Mouse (Mus musculus) cerebellum, postnatal 4 days (tissue): ENCODE measurements around the gene Nsun4.
A peak's percentile ranks its signal among the peaks of the same experiment; 100 is the strongest.

Experiments used
- DNase-seq, 2 experiments: peaks; one replicate each; pipeline ENCODE4 v3.0.0; 2022; ENCODE audit warnings: low spot score in 2 of 2, mixed read lengths in 1 of 2

Gene Nsun4

DNA sequence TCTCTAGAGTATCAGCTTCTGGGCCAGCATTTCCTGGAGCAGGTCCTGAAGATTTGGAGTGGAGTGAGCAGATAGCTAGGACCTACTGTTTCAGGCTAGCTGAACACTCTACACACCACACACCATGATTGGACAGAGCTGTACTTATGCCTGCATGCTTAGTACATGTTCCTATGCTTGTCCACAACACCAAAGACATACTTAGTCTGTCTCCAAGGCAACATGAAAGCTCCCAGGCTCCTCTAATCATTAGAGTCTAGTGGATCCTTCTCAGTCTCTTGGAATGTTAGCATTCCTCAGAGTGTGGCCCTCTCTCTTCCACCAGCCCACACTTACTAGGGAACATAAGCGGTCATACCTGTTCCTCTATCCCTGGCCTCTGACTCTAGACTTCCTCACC lies 66.2 kb downstream of the Nsun4 start:
- DNase-seq, result no peak

GRCm38 (mm10) chr4:115984967-115985366 lies 68.7 kb downstream of the Nsun4 start:
- no peak for DNase-seq

DNA sequence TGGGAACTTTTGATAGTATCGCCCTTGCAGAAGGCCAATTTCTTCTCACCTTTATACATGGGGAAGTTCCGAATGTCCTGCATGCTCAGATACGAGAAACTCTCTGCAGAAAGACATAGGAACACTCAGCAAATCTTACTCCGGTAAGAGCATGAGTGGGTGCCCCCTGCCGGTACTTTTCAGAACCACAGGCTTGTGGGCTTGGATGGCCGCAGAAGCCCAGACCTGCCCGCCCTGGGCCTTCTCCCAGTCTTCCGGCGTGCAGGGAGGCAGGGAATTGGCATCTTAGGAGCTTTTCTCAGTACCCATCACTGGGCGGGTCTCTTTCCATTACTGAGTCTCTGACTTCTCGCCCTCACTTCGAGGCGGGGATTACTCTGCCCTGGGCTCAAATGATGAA lies 69.6 kb downstream of the Nsun4 start:
- peak; percentile 88 to 92 for DNase-seq
